Mouse (Mus musculus) heart, postnatal 36 days (tissue): ENCODE data around the gene Ctnnb1. TPM values are rescaled to one million over a fixed set of nuclear protein-coding genes. Genes with fewer than 3 reads are reported as not detected.

Source experiments
- DNase-seq, 2 experiments: peaks; one replicate each; pipeline ENCODE4 v3.0.0; 2021 to 2022
- intact Hi-C: fragments of 180-260 bp; cut with DNase I; formaldehyde crosslinking; loops from one replicate; pipeline ENCODE4 v1.15.1; 2025
- total RNA-seq, 2 experiments: library from RNA; stranded (reverse); gene quantifications; 2 replicates each; pipeline ENCODE4 v1.2.3; 2021

The Ctnnb1 gene
- total RNA-seq, 2 experiments from 2014 or later: 454 to 475 TPM

GRCm38 (mm10) chr9:120926126-120926525 lies 2.9 kb upstream of the Ctnnb1 start:
- no peak for DNase-seq
- intact Hi-C loops: no loop called here

GRCm38 (mm10) chr9:120926939-120927606 lies 1.9 kb upstream of the Ctnnb1 start:
- intact Hi-C loops: no loop called here
- no peak for DNase-seq

DNA sequence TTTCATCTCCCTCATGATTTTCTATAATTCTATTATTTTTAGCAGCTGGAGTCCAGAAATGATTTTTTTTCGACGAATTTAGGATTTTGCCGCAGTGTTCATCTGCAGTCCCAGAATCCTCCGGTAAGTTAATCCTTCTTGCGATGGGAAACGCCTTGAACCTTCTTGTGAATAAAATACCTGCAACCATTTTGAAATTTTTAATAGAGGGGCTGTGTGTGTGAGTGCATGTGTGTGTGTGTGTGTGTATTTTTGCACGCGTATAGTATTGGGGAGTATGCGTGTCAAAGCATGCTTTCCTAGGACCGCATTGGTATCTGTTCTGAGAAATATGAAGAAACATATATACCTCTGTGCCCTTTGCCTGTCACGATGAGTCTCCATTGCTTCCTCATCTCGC lies 1.0 kb downstream of the Ctnnb1 start:
- intact Hi-C loops: loop anchor here (5.0 to 10.0 kb wide), 5 partner anchors 63 to 445 kb away; no protein-coding TSS in a partner anchor
- DNase-seq: no peak

GRCm38 (mm10) chr9:120930811-120931210 lies 1.8 kb downstream of the Ctnnb1 start:
- intact Hi-C loops: loop anchor here (5.0 to 10.0 kb wide), 5 partner anchors 64 to 444 kb away; no protein-coding TSS in a partner anchor
- DNase-seq: no peak

GRCm38 (mm10) chr9:120932371-120932770 lies 3.4 kb downstream of the Ctnnb1 start:
- DNase-seq: no peak
- intact Hi-C loops: loop anchor here (5.0 to 10.0 kb wide), 5 partner anchors 65 to 442 kb away; no protein-coding TSS in a partner anchor

DNA sequence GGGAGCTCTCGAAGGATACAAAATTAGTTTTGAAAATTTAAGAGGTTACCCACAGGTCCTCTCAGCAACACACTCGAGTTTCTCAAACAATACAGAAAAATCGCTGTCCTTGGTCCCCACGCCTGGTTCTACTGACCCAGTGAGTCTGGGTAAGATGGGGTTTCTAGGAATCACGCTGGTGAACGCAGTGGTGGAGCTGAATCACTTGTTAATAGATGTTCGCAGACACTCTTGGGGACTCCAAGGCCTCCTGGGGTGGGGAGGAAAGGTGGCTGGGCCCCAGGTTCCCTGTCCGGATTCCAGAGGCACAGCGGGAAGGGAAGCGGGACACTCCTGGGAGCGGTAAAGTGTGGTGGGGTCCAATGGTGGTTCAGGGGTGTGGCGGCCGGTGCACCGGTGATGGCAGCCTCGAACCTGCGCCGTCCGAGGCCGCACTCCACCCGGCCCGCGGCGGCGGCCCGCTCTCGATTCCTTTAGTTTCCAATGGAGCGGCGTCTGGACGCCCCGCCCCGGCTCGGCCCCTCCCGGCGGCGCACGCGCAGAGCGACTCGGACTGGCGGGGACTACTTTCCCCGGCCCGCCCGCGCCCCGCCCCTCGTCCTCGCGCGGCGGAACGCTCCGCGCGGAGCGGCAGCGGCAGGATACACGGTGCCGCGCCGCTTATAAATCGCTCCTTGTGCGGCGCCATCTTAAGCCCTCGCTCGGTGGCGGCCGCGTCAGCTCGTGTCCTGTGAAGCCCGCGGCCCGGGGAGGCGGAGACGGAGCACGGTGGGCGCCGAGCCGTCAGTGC lies 4.0 kb downstream of the Ctnnb1 start:
- intact Hi-C loops: loop anchor here (5.0 to 10.0 kb wide), 5 partner anchors 66 to 442 kb away; no protein-coding TSS in a partner anchor

GRCm38 (mm10) chr9:120933587-120933885 lies 4.5 kb downstream of the Ctnnb1 start:
- DNase-seq: no peak
- intact Hi-C loops: loop anchor here (5.0 to 10.0 kb wide), 5 partner anchors 66 to 441 kb away; no protein-coding TSS in a partner anchor

More for the DNA sequence above, 4.0 kb downstream of the Ctnnb1 start:
- DNase-seq: peak; percentile 97 to 98

DNA sequence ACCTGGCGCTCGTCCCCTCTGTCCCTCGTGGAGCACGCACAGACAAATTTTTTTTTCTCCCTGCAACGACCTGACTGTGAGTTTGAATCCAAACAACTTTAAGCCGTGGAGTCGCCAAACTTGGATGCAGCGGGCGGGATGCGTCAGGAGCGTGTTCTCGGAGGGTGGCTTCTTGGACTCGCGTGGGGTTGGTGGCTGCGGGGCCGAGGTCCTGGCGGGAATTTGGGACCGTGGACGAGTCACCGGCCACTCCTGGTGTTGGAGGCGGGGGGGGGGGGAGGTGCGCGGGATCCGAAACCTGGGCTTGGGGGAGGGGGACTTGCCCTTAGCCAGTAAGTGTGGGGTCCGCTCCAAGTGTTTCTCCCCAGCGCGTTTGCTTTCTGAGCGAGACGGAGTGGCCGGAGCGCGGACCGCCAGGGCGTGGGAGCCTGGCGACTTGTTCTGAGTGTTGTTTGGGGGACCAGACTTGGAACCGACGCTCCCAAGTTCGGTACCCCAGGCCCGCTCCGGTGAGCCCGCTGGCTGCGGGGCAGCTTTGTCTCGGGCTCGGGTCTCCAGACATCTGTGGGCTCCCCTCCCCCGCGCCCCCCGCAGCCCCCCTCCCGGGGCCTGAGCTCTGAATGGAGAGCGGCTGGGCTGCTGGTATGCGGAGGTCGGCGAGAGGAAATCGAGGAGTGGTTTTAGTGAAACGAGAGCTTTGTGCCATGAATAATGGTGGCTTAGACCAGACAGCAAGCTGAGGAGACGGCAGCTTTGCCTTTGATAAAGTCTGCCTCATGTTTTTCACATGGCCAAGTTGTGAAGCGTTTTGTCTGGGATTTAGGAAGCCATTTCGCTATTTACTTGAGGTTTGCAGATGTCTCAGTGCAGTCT lies 5.1 kb downstream of the Ctnnb1 start:
- peak; percentile 39 to 50 for DNase-seq
- intact Hi-C loops: loop anchor here (2.0 to 10.0 kb wide), 7 partner anchors 27 to 441 kb away; no protein-coding TSS in a partner anchor

DNA sequence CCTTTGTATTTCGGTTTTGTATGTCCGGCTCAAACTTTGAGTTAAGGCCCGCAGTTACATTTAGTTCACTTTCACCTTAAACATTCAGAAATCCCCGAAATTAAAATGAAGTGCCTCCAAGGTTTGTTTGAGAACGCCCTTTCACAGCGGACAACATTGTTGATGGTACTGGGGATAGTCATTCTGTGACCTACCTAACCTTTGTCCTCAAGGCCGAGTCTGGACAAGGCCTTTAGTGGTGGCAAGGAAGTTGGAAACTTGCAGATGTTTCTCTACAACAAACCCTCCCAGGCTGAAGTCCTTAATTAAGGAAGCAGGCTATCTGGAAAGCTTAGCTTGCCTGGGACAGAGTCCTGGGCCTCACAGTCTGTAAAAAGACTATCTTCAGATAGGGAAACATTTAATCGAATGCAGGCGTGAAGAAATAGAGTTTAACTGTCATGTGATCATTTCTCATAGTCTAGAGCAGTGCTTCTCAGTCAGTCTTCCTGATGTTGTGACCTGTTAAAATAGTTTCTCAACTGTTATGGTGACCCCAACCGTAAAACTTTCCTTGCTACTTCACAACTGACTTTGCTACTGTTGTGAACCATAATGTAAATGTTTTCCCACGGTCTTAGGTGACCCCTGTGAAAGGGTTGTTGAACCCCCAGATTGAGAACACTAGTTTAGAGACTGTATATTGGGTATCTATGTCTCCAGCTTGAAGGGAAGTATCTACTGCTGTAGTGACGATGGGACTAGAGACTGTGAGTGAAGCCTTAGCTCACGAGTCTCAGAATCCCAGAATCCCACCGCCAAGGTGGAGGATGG lies 6.0 kb downstream of the Ctnnb1 start:
- intact Hi-C loops: loop anchor here (1.0 to 10.0 kb wide), 9 partner anchors 26 to 440 kb away; no protein-coding TSS in a partner anchor

DNA sequence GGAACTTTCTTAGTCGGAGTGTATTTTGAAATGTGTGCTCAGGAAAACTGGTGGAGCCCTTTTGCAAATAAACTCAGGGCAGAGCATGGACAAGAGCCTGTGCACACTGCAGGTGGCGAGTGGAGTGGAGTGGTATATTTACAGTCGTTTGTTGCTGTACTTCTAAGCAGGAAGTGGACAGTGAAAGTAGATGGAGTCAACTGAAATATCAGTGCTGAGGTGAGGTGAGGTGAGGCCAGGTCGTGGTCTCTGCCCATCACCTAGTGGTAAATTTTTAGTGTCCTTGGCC lies 6.6 kb downstream of the Ctnnb1 start:
- no peak for DNase-seq
- intact Hi-C loops: loop anchor here (1.0 to 10.0 kb wide), 5 partner anchors 25 to 439 kb away; no protein-coding TSS in a partner anchor

More for the DNA sequence above, 6.0 kb downstream of the Ctnnb1 start:
- DNase-seq: peak in 1 of 2 experiments; percentile 35

- intact Hi-C loops: loop anchor here (5.0 to 10.0 kb wide), 2 partner anchors 66 to 438 kb away; no protein-coding TSS in a partner anchor
Observed at GRCm38 (mm10) chr9:120936351-120936750, 7.3 kb downstream of the Ctnnb1 start.

GRCm38 (mm10) chr9:120940858-120941257 lies 11.8 kb downstream of the Ctnnb1 start:
- DNase-seq: no peak
- intact Hi-C loops: loop anchor here (2.0 kb wide), 1 partner anchor 18 kb away; no protein-coding TSS in a partner anchor

More at GRCm38 (mm10) chr9:120936351-120936750, 7.3 kb downstream of the Ctnnb1 start:
- DNase-seq: peak; percentile 61 to 74

- no peak for DNase-seq
- intact Hi-C loops: no loop called here
Observed at GRCm38 (mm10) chr9:120943757-120944156, 14.7 kb downstream of the Ctnnb1 start.

- intact Hi-C loops: no loop called here
- no peak for DNase-seq
Observed at GRCm38 (mm10) chr9:120944211-120944610, 15.2 kb downstream of the Ctnnb1 start.

- no peak for DNase-seq
- intact Hi-C loops: no loop called here
Observed at GRCm38 (mm10) chr9:120946131-120946530, 17.1 kb downstream of the Ctnnb1 start.

- intact Hi-C loops: no loop called here
- no peak for DNase-seq
Observed at GRCm38 (mm10) chr9:120948832-120949231, 19.8 kb downstream of the Ctnnb1 start.

GRCm38 (mm10) chr9:120950761-120951160 lies 21.7 kb downstream of the Ctnnb1 start:
- DNase-seq: no peak
- intact Hi-C loops: no loop called here

DNA sequence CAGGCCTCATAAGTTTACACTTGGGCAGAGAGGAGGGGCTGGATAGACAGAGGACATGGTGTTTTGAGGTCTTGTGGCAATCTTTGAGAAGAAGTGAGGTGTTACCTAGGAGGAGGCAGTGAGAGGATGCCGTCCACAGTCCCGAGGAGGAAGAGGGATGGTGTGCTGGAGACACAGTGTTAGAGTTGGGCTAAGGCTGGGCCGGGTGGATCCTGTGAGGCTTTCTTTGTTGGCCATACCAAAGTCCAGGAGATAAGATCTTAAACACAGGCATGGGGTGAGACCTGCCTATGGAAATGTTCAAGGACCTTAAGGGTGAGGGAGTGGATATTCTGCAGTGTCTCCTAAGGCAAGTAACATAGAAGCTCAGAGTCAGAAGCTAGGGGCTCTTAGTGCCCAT lies 22.9 kb downstream of the Ctnnb1 start:
- DNase-seq: no peak
- intact Hi-C loops: no loop called here

DNA sequence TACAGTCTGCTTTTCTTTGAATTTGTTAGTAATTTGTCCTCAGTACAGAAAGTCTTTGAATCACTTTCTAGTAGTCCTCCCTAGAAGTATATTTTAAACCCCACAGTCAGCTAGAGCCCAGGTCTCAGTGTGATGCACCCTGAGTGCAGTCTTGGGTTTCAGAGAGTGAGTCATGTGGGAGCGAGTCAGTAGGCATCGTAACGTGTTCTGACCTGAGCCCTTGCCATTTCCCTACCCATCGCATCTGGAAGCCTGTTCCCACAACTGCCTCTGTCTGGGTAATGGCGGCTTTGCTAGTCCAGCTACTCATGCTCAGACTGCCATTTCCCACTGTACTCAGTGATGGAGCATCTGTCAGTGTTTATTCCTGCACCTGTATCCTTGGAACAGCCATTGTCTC lies 29.0 kb downstream of the Ctnnb1 start:
- intact Hi-C loops: loop anchor here (2.0 kb wide), 1 partner anchor 17 kb away; no protein-coding TSS in a partner anchor
- DNase-seq: no peak
